ENCODE assay signal across 21 mouse cellular contexts in genomic region chr11:19380935-19381334, GRCm38 (mm10).
DNase-seq lines count a peak whose midpoint lies in the region; ATAC-seq lines count a peak whose summit lies in the region.
"Had no signal": no experiment of that assay in that cellular context is flagged by ENCODE, and none has a peak within 500 bp of the region (broad histone marks: within the 10 kb centered on the region; RNA-seq: fewer than 3 reads in every experiment).

No protein-coding gene starts in this region.

- DNase-seq in CD4-positive, CD25-positive, alpha-beta regulatory T cell, adult 2 months (ENCODE audit: low read depth, low spot score), result peak; percentile 15
- peak; percentile 18 for DNase-seq in embryo, embryonic 11 days
- DNase-seq in embryo, embryonic 10.5 days (ENCODE audit: low spot score), result no peak
- DNase-seq in forelimb bud, embryonic 11.5 days (ENCODE audit: low read depth, low spot score), result peak; percentile 16
- no peak for DNase-seq in urinary bladder, postnatal 10 days (ENCODE audit: low spot score)
- no peak for DNase-seq in cerebellum, postnatal 36 days
- DNase-seq: cerebellum, adult 2 months; cerebellum, postnatal 25 days; heart, postnatal 14 days; kidney, adult 9 months; kidney, postnatal 10 days; liver; lung, adult 2 months; lung, postnatal 10 days; right cerebral cortex, postnatal 4 days had no signal

- ATAC-seq in CD4-positive, CD25-positive, alpha-beta regulatory T cell, adult 4 months, result no peak
- peak; percentile 82 for ATAC-seq in megakaryocyte progenitor cell, adult 5-6 weeks (replicated peaks; ENCODE audit: poor library complexity)
- ATAC-seq: forebrain, embryonic 16.5 days; hindbrain, postnatal 0 days; intestine, embryonic 16.5 days; midbrain, embryonic 16.5 days had no signal

Comparison
In these comparisons a context has a peak if more than half of its experiments do, and no peak if none do; other contexts are left out.
1. DNase-seq: peak in CD4-positive, CD25-positive, alpha-beta regulatory T cell, adult 2 months (single experiment), embryo, embryonic 11 days (single experiment) and forelimb bud, embryonic 11.5 days (single experiment); none in embryo, embryonic 10.5 days (single experiment), urinary bladder, postnatal 10 days (single experiment) and cerebellum, postnatal 36 days (0 of 2).